Mouse (Mus musculus): ENCODE measurements at regions not wholly inside any gene's neighbourhood (a gene's known extent, or its start where the extent isn't known, plus 50 kb on each side); places are given as distances from the start of the nearest gene placed in this dataset.

DNA sequence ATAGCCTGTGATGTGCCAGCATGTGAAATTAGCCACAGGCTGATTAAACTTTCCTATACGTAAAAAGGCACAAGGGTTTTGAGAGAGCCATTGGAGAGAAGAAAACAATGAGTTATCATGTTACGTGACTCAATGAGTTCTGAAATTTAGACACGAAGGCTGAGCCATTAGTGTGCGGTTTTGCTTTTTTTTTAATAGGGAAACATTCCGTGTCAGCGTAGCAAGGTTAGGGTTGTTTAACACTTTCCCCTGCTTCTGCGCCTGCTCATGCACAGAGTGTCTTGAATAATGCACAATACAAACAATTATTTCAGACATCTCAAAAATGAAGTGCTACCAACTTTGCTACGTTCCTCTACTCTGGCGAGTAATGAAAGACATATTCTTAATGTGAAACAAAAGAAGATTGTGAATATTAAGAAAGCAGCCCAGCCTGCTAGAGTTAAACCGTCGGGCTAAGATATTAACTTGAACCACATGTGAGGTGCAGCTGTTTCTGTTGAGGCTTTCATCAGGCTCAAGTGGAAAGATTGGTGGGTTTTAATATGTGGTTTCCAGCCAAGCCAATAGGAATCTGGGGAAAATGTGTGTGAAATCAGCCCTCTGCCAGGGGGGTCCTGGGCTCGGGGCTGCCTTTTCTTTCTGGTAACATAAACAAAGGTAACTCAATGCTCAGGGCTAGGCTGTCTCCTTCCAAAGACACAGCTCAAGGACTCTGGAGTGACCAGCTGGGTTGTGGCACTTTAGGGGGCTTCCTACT lies 287.2 kb downstream of the Slc4a3 start:
- DNase-seq (ENCODE audit: low spot score), result no peak

DNA sequence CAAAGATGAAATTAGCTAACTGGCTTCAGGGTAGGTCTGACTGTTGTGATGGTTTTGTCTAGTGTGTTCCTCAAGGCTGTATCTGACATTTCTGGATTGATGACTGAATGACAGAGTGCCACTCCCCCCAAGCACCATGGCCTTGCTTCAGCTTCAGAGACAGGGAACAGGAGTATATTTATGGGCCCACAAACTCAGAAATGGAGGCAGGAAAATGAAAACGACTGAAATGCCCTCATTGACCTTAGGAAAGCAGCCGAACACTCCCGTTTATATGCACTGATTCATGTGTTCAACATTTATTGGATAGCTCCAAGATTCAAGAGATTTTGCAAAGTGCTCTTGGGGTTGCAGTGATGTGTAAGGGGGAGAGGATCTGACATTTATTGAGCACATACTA lies 288.3 kb downstream of the Slc4a3 start:
- no peak for DNase-seq (ENCODE audit: low spot score)

DNA sequence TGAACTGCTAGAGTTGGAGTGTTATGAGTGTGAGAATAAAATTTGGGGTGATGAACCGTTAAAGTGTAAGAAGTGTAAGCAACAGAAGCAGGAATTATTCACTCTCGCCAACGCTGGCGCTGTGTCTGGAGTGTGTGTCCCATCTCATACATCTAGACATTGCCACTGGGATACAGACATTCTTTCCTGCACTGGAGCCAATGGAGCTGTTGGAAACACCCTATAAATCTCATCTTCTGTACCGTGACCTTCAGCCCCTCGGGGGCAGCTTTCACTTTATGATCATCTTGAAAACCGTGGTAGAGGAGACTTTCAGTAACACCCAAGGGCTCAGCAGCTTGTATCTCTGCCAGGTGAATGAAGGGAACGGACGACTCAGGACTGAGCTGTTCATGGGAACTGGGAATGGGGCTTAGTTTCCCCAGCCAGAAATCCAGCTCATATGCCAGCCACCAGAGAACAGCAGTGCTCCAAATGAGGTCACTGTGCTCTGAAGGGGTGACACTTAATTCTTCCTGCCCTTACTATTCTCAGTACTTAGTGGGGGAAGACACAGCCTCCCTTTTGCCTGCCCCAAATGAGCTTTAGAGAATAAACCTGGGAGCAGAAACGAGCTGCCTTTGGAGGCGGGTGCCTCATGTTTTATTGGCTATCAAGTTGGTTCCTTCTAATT lies 293.6 kb downstream of the Slc4a3 start:
- DNase-seq (ENCODE audit: low spot score), result no peak

DNA sequence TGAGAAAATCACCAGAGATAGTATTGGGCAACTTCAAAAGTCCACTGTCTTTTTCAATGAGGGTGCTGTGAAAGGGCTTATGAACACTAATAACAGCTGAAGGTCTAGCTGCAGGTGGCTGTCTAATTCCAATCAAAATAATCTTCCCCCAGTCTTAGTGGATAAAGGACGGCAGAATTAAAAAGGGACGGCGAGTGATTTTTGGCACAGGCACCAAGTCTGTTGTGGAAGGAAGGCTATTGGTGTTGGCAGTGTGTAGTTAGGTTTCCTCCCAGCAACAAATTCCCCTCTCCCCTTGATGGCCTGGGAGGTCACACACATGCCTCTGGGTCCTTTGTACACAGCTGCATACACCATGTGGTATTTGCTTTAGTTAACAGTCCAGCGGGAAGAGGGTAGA lies 296.3 kb downstream of the Slc4a3 start:
- no peak for DNase-seq (ENCODE audit: low spot score)

DNA sequence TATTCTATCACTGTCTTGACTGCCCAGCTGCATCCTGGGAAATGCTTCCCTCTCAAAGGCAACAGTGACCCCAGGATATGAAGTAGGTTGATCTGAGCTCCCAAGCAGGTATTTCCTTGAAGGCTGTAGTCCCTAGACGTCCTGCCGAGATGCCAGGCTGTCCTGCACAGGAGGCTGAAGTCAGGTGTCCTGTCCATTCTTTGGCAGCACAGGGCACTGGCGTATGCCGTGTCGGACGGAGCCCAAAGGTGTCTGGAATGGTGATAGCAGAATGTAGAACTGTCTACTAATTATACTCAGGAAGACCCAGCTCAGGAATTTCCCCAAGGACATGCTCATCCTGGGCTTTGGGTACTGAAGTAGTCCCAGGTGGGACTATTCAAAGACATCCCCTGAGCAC lies 297.3 kb downstream of the Slc4a3 start:
- no peak for DNase-seq (ENCODE audit: low spot score)

DNA sequence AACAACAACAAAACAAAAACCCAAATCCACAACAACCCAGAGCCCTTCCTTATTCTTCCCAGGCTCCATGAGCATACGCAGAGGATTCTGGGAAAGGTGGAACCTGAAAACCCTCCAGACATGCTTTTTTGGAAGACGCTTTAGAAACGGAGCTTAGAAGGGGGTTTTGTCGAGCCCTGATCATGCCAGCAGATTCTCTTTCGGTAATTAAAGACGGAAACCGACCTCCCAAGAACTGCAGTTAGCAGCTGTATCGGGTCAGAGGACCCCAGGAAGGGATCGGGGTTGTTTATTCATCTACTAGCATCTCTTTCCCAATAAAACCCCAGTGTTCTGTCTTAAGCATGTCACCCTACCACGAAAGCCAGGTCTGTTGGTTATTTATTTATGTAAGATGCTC lies 298.1 kb downstream of the Slc4a3 start:
- DNase-seq (ENCODE audit: low spot score), result no peak

DNA sequence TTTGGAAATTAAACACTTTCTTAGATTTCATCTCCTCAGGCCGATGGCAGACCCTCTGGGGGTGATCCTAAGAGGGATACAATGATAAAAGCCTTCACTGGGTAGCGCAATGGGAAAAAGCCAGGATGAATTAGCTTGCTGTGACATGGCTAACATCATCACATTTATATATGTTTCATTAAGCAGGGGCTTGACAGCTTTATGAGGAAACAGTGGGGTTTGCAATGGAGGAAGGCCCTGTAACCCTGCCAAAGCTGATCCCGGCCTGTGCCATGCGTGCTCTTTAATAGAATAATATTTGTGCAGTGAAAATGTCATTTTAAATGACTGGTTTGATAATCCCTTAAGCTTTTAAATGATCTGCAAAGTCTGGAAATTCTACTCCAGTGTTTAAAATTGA lies 298.5 kb downstream of the Slc4a3 start:
- DNase-seq (ENCODE audit: low spot score), result no peak

DNA sequence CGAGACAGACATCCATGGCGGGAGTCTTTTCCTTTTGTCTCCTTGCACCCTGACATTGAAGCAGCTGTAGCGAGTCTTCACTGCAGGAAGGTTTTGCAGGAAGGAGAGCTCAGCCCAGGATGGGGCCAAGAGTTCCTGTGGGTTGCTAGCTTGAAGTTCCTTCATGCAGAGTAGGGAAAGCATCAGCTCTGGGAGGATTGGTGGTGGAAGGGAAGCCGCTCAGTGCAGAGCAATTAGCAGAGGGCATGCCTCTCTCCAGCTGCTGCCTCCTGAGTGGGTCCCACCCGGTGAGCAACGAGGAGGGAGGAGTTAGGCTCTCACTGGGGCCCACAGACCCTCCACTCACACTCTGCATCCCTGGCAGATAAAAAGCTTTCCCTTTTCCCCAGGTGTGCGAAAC lies 298.9 kb downstream of the Slc4a3 start:
- no peak for DNase-seq (ENCODE audit: low spot score)

DNA sequence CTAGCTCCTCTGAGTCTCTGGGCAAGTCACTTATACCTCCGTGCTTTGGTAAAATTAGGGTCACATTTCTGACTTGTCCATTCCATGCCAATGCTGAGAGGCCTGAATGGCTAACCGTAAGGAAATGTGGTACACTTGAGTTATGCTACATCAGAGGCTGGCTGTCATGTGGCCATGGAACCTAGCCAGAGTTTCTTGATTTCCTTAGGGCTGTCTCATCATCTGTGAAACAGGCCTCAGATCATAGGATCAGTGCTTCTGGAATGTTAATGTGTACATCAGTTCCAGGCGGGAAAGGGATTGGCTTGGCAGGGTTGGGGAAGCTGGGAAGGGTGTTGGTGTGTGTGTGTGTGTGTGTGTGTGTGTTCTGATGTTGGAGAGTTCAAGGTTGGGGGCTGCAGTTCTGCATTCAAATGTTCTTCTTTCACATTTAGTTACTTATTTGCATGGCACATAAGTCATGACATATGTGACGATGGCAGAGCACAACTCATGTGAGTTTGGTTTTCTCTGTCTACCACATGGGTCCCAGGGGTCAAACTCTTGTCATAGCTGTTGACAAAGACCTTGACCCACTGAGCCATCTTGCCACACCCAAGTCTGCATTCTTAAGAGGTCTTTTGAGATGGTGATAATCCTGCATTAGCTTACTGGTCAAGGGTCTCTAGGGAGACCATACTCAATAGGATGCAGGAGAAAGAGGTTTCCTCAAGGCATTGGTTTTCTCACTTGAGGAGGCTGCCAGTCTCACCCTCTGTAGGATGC lies 299.9 kb downstream of the Slc4a3 start:
- no peak for DNase-seq (ENCODE audit: low spot score)

DNA sequence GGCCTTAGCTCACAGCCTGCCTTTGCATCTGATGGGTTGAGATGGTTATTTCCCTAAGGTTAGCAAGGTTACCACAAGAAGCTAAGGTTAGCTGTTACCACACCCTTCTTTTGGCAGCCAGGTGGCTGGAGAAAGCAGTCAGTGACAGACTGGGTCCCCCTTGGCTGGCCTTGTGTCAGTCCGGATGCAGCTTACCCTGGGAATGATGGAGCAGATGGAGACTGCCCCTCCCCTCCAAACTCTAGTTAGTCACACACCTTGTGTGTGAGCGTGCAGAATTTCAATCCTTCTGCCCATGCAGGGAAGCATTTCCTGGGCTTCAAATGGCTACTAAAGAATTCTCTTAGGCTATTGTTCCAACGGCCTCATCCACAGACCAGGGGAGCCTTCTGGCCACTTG lies 301.6 kb downstream of the Slc4a3 start:
- DNase-seq (ENCODE audit: low spot score), result no peak

DNA sequence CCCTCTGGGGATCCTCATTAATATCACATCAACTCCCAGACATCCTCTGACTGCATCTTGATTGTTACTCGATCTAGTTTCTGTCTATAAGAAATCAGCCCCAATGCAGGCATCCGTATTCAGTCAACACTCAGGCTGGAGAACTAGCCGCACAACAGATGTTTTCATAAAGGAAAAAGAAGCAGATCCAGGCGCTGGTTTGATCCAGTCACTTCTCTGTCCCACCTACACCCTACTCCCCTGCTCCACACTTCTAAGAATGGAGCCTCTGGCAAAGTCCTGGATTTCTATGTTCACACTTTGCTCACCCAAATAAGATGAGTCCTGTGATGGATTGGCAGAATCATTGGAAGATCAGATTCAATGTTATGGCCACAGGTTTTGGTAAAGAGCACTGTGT lies 302.4 kb downstream of the Slc4a3 start:
- DNase-seq (ENCODE audit: low spot score), result no peak

DNA sequence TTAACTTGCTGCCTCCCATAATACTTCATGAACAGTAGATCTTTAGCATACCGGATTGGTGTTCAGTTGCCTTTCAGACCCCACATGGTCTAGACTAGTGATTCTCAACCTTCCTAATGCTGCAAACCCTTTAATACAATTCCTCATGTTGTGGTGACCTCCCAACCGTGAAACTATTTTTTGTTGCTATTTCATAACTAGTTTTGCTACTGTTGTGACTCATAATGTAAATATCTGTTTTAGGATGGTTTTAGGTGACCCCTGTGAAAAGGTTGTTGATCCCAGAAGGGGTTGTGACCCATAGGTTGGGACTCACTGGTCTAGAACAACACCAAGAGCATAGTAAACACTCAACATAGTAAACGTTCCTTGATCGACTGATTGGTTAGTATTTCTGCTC lies 304.1 kb downstream of the Slc4a3 start:
- no peak for DNase-seq (ENCODE audit: low spot score)

DNA sequence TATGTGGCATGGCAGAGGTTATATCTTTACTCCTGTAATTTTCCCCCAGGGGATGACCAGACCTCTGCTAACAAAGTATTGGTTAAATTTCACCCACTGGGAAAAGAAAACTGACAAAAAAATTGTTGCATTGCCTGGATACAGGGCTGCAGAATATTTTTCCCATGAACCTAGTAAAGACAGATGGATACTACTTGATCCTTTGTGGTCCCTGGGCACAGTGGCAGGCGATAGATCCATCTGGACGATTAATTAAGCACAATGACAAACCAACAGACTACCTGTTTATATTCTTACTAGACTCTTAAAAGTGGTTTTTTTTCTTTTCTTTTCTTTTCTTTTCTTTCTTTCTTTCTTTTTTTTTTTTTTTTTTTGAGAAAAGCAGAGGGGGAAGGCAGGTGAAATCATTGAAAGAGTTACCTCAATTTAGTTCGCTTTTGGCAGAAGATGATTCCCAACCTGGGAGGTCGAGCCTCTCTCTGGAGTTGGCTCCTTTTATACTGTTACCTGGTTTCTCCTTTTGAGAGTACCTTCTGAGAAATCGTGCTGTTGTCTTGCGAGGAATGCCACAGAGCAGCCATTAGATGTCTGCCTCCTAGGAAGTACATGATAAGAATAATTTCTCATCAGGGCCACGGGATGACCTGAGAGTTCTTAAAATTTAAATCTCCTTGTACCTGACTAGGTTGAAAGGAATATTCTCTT lies 312.6 kb downstream of the Slc4a3 start:
- no peak for DNase-seq (ENCODE audit: low spot score)

DNA sequence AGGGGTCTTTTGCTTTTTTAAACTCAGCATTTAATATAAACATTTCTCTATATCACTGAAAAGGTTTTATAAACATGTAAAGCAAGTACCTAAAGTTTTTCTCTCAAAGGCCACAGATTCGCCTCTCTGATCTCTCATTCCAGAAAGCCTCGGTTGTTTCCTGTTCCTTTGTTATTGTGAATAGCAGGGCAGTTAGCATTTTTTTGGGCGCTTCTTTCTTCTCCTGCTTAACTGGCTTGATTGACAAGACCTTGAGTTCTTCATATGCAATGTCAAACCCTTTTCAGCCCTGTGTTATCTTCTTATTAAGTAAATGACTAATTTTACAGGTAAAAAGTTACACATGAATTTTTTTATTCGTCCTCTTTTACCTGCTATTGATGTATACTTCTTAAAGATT lies 316.7 kb downstream of the Slc4a3 start:
- no peak for DNase-seq (ENCODE audit: low spot score)

DNA sequence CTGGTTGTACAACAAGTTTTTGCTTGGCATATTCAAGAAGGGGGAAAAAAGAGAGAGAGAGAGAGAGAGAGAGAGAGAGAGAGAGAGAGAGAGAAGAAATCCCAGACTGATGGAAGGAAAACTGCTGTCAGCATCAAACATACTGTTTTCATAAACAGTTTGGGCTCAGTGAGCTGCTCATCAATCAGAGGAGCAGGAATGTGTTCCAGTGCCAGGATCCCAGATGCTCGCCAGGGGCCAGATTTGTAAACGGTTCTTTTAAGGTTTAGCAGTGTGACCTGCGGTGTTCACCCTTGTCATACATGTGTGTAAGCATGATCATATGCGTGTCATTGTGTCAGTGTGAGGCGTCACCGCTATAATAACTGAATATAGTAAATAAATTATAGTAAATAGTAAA lies 320.5 kb downstream of the Slc4a3 start:
- no peak for DNase-seq (ENCODE audit: low spot score)

DNA sequence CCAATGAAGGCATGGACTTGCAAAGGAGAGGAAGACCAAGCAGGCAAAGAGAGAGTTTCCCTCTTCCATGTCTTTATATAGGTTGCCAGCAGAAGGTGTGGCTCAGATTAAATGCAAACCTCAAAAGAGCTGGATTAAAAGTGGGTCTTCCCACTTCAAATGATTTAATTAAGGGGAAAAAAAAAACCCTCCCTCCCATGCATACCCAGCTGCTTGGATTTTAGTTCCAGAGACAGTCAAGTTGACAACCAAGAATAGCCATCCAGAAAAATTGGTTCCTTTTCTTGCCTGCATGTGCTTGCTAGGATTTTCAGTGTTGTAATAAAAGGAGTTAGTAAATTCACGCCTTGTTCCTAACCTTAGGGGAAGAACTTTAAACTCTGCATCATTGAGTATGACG lies 323.3 kb downstream of the Slc4a3 start:
- DNase-seq (ENCODE audit: low spot score), result no peak

DNA sequence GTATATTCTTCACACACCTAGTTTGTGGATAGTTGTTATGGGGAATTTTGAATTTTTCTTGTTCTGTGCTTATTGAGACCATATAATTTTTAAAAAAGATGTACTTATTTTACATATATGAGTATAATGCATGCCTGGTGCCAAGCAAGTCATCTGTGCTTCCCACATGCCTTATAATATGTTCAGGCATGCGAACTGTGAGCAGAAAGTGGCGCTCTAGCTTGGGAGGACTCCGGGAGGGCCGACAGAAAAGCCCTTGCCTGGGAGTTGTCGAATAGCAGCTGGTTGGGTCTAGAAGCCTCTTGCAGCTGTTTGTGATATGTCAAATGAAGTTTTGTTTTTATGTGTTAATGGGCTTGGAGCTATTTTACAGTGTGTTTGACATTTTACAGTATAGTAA lies 323.8 kb downstream of the Slc4a3 start:
- DNase-seq (ENCODE audit: low spot score), result no peak

DNA sequence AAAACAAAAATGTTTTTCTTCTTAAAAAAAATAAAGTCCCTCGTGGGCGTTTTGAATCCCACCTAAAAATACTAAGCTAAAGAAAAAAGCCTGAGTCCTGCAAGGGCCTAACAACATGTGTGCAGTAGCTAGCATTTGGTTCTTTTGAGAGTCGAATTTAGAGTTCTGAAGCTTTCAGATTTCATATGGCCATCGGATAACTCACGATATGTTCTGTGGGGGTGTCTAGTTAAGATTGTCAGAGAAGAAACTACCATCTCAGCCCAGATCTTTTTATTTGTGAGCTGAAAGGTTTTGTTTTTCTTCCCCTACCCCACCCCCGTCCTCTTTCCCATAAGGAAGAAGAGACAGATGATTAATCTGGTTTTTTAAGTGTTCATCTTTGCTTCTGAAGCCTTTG lies 327.8 kb downstream of the Slc4a3 start:
- DNase-seq (ENCODE audit: low spot score), result no peak

DNA sequence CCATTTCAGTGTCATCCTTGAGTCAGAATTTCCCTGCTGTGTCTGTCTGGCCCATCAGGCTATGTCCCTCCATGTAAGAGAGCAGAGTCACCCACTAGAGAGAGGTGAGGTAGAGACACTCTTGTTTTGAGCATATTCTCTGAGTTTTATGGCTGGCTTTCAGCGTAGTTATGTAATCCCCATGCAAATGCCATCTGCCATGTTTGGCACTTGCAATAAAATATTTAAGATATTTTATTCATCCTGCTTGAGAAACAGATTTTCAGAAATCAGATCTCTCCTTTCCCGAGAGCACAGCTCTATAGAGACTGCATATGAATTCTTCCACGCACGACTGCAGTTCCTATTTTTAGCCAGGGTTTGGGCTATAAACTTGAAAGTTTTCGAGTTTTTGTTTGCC lies 331.1 kb downstream of the Slc4a3 start:
- DNase-seq (ENCODE audit: low spot score), result no peak

DNA sequence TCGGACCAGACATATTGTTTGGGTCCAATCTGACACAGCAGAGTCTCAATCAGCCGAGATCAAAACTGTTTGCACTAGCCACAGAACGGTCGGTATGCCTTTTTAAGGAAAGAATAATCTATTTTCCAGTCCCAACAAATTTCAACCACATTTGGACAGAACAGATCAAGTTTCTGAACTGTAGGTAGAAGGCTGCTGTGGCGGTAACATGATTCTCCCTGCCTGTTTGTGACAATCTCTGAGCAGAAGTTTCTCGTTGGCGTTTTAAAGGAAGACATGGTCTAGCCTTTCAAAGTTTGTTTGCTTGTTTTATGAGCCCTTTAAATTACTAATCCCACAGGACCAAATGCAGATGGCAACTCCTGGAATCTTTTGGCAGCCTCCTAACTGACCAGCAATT lies 339.6 kb downstream of the Slc4a3 start:
- DNase-seq (ENCODE audit: low spot score), result no peak

DNA sequence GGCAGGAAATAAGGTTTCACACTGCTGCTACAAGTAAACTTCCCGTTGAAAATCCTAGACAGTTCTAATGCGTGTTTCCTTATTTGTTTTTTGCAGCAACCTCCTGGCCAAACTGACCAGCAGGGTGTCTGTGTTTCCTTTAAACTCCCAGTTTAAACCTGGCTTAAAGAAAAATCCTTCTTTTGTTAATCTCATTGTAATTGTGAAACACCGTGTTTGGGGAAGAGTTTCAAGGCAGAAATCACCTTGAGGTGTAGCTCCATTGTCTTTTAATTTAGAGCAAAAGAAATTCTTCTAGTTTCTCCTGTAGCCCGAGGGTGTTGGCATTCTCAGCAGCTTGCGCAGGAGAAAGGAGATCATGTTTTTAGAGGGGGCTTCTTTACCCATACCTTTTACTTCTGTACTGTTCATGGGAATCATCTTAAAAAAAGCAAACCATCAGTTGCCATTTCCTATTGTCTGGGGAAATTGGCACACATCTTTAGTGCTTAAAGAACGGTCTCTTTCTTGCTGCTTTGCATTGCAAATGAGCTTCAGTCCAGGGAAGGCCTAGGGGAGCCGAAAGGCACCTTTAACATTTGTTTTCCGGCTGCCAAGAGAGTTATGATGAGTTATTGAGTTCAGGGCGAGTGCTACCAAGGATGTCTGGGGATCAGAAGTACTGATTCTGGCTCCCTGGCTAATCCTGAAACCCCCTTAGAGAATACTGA lies 342.6 kb downstream of the Slc4a3 start:
- DNase-seq (ENCODE audit: low spot score), result no peak
